Mouse (Mus musculus) T-helper 1 cell (primary cell): Measurements from ENCODE around the gene Med24.
"Not testable (repeated sequence)": the region's sequence is repeated elsewhere in the genome, so short reads cannot be mapped to it uniquely, and the experiment has no call there.

Source experiments
- in situ Hi-C: fragments of 300-600 bp; cut with MboI, MseI; formaldehyde crosslinking; loops from one replicate; pipeline ENCODE4 v1.15.1; 2025; ENCODE audit warnings: high pct_unique_total_duplicates

Med24 gene

DNA sequence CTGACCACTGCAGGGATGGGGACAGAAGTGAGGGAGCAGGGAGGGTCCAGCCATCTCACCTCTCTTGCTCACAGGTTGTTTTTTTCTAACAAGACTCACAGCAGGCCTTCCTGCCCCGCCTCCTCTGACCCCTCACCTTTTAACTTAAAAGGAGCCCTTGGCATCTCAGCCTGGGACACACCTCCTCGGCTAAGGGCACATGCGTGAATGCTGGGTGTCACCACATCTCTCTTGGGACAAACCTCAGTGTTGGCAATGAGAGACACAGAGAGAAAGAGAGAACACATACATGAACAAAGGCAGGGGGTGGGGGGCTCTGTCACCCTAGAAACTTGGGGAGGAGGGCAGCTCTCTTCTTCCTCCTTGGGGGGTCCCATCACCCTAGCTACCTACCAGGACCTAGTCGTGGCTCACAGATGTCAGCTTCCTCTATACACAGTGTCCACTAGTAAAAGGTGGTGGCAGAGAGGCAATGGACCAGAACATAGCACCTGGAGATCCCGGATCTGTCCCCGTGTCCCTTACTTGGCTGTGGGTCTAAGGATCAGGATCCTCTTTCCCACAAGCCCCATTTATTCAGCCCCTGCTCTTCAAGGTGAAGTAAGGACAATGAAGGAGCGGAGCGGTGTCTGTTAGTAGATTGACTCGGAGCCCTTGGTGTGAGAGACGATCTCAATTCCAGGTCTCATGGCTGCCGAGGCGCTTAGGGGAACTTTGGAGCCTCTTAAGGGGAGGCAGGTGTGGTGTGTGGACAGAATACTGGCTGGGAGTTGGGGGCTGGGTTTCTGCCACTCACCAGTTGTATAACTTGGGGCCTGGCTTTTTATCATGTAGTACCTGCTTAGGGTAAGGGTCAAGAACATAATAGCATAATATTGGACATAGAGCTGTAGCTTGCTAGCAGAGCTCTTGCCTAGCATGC is 17.0 kb upstream of the Med24 start:
- in situ Hi-C loops, result loop anchor here (5.0 kb wide), 1 partner anchor 36 kb away; no protein-coding TSS in a partner anchor

DNA sequence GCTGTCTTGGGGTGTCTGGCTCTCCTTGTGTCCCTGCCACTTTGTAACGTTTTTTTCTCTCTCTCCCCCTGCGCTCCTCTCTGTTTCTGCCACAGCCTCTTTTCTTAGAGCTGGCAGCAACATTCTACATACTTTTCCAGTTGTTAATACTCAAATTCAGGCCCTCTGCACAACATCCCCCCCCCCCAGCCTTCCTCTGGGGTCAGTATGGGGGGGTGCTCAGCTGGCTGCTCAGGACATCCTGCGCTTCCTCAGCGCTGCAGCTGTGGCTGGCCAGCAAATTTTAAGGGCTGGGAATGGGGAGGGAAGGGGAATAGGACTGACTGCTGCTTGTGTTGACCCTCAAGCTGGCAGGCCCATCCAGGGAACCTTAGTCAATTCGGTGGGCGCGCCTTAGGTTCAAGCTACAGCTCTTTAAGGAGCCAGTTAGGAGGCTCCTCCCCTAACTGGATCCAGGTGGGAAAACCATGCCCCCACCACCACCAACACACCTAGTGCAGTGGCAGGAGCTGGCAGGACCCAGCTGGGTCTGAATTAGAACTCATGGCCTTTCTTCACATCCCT is 15.3 kb upstream of the Med24 start:
- in situ Hi-C loops, result loop anchor here (5.0 kb wide), 1 partner anchor 38 kb away; no protein-coding TSS in a partner anchor

DNA sequence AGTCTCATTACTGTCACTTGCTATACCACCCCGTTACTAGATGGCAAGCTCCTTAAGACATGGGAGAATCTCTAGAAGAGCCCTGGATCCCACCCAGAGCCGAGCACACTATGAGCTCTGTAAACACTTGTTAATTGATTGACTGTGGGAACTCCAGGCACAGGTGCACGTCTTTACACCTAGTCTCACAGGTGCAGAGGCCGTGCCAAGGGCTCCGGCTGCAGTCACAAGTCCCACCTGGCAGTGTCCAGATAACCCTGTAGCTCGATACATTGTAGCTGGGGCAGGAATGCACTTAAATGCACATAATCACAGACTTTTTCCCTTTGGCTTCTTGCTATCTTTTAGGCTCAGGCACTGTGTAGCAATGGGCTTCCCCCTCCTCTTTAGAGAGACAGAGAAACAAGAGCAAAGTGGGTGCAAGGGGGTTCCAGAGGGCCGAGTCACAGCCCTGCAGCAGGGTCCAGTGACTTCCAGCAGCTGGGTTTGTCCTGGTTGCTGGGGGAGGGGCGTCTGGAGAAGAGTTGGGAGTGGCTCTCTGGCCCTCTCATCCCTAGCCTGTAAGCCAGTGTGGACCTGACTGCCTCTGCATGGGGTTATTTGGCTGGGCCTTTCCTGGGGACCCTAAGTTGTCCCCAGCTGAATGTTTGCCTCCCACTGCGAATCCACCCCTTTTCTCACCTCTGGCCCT is 14.6 kb upstream of the Med24 start:
- in situ Hi-C loops, result no loop called here

- in situ Hi-C loops, result no loop called here
These were observed 13.4 kb upstream of the Med24 start for GRCm38 (mm10) chr11:98742397-98743291.

GRCm38 (mm10) chr11:98741622-98742396 is 12.6 kb upstream of the Med24 start:
- in situ Hi-C loops, result no loop called here

GRCm38 (mm10) chr11:98741051-98741620 is 11.9 kb upstream of the Med24 start:
- in situ Hi-C loops, result no loop called here

DNA sequence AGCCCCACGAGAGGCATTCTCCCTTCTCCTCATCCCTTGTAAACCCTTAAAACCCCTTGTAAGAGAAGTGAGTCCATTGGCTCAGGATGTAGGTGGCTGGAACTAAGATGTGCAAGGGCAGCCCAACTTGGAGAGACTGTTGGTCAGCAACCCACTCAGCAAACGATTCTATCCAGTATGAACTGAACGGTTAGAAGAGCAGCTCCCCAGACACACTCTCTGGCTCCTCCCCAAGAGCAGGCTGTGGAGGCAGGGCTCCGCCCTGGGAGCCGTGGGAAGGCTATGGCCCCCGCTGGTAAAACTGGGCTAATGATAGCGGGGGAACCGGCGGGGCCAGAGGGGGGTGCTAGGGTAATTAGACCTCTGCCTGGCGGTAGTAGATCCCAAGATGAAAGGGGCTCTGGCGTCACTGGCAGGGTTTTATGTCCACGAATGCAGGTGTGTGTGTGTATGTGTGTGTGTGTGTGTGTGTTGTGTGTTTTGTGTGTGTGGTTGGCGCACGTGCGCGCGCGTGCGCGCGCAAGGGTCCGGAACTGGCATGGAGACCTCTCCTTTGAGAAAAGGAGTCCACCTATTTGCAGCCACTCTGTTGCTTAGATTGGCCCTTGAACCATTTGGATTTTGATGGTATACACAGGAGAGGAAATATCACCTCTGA is 11.3 kb upstream of the Med24 start, which contains the start of gene Thra:
Gene Thra (plus strand): TSS at position 246 of the 658 bp plus-strand sequence.
- in situ Hi-C loops, result no loop called here

DNA sequence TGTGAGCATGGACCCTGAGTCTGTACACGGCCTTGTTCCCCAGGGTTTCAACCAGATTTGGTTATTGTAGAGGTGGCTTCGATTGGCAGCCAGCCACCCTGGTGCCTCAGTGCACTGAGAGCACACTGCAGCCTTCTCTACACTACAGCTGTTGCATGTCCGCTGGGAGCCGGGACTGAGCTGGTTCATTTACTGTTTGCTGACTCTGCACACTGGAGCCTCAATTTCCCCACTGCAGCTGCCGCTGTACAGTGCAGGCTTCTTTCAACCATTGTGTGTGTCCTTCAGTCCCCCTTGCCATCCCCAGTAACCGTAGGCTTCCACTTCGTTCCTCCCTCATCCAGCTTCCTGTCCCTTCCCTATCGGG is 10.8 kb upstream of the Med24 start:
- in situ Hi-C loops, result no loop called here

DNA sequence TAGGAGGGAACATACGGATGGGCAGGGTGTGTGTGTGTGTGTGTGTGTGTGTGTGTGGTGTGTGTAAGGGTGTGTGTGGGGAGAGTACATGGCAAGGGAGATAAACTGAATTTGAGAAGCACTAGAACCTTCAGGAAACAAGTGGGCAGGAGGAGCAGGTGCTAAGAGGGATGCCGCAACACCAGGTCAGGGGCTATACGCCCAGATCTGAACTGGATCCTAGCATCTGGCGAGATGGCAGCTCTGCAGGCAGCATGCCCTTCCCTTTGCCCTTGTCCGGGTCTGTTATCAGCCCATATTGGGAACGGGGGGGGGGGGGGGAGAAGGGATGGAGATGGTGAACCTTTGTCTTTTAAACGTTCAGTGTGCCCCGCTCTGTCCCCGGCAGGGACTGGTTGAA is 9.7 kb upstream of the Med24 start:
- in situ Hi-C loops, result no loop called here

DNA sequence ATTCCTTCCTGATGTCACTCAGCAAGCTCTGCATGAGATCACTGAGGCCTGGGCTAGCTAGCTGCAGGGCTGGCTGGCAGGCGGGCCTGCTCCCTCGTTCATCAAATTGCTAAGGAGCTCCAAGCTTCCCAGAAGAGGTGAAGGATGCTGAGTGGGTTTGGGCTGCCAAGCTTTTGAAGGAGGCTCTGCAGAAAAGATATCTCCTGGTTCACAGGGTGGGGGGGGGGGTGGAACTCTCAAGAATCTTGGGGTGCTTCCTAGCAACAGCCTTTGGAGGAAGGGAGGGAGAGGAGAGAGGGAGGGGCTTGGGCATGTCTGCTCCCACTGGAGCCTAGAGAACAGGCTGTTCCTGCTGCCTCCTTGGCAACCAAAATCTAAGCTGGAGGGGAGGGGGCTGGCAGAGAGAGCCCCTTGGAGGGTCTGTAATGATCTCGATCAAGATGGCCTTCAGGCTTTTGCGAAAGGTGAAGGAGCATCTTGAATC is 9.2 kb upstream of the Med24 start:
- in situ Hi-C loops, result no loop called here

- in situ Hi-C loops, result not testable (repeated sequence)
These were observed 8.0 kb upstream of the Med24 start for GRCm38 (mm10) chr11:98737220-98737619.

- in situ Hi-C loops, result no loop called here
These were observed 6.9 kb upstream of the Med24 start for GRCm38 (mm10) chr11:98736176-98736575.

- in situ Hi-C loops, result no loop called here
These were observed 5.9 kb upstream of the Med24 start for GRCm38 (mm10) chr11:98735111-98735510.

DNA sequence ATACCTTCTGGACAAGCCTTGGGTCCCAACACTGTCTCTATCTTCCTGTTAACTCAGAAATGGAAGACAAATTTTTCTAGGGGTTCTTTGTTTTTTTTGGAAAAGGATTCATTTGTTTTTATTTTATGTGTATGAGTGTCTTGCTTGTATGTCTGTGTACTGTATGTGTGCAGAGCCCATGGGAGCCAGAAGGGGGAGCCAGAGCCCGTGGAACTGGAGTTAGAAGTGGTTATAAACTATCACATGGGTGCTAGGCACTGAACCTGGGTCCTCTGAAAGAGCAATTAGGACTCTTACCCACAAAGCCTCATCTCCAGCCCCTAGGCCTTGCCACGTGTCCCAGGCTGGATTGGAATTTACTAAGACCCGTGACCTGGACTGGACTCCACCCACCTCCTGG is 4.8 kb upstream of the Med24 start:
- in situ Hi-C loops, result no loop called here

DNA sequence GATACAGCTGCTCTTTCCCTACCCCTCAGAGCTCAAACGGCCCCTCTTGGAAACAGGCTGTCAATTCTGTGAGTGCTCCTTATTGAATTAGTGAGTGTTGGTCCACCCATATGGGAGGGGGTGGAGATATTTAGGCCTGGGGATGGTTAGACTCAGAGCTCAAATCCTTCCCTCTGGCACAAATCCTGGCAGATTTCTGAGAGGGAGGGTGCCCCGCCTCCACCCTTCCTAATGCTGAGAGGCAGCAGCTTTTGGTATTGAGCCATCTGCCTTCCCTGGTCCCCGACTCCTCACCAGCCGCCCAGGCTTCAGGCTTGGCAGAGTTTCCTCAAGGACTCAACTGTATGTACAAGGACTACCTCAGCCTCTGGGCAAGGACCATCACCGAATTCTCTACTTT is 1.9 kb upstream of the Med24 start:
- in situ Hi-C loops, result no loop called here

DNA sequence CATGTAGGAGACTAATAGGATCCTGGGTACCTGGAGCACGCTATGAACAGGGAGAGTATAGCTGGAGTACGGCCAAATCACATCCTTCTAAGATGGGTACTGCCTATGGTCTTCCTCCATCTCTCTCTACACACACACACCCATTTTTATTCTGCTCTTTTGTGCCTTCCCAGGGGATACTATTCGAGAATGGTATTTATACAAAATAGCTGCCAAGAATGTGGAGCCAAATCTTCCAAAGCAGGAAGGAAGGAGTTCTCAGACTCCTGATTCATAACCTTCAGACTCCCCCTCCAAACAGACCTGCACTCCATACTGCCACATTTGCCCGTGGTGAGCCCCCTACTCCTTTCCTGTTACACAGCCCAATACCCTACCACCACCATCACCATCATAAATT is 1.5 kb upstream of the Med24 start:
- in situ Hi-C loops, result no loop called here

- in situ Hi-C loops, result no loop called here
These were observed 3.2 kb downstream of the Med24 start for GRCm38 (mm10) chr11:98725926-98726506.

- in situ Hi-C loops, result no loop called here
These were observed 6.1 kb downstream of the Med24 start for GRCm38 (mm10) chr11:98723098-98723497.
